Mouse (Mus musculus) midbrain, postnatal 0 days (tissue): ENCODE results near the gene Mtif3. TPM values are rescaled to one million over a fixed set of nuclear protein-coding genes. Genes with fewer than 3 reads are reported as not detected.

Source experiments
- ATAC-seq: fragments of 200-750 bp; cut with Nextera tagmentation; 2 replicates; pipeline ENCODE4 v1.8.0; 2017; ENCODE audit warnings: moderate number of reproducible peaks, mild to moderate bottlenecking, moderate TSS enrichment, moderate library complexity; ENCODE audit not compliant: low FRiP score
- DNase-seq: peaks from one replicate; pipeline ENCODE4 v3.0.0-alpha.2; 2015; ENCODE audit warnings: low spot score
- H3K27ac ChIP-seq: fragments of 300-500 bp; sonication (generic); 2 replicates; pipeline ENCODE4 v1.5.1; 2014; ENCODE audit warnings: low read depth, mild to moderate bottlenecking, low read length, mixed read lengths
- H3K27me3 ChIP-seq: fragments of 300-500 bp; sonication (generic); 2 replicates; pipeline ENCODE4 v1.6.1; 2014; ENCODE audit warnings: low read length, control low read depth, mixed read lengths; ENCODE audit not compliant: insufficient read depth
- H3K36me3 ChIP-seq: fragments of 300-500 bp; sonication (generic); 2 replicates; pipeline ENCODE4 v1.6.1; 2014; ENCODE audit warnings: low read length, control low read depth, mixed read lengths; ENCODE audit not compliant: insufficient read depth
- H3K4me1 ChIP-seq: fragments of 300-500 bp; sonication (generic); 2 replicates; pipeline ENCODE4 v1.6.1; 2014; ENCODE audit warnings: mild to moderate bottlenecking, control low read depth, antibody characterized with exemption, low read length, mixed read lengths; ENCODE audit not compliant: insufficient read depth
- H3K4me2 ChIP-seq: fragments of 300-500 bp; sonication (generic); 2 replicates; pipeline ENCODE4 v1.6.1; 2014; ENCODE audit warnings: low read depth, mild to moderate bottlenecking, low read length, mixed read lengths; ENCODE audit not compliant: poor library complexity, severe bottlenecking
- H3K4me3 ChIP-seq: fragments of 300-500 bp; sonication (generic); 2 replicates; pipeline ENCODE4 v1.5.1; 2014; ENCODE audit warnings: low read depth, mild to moderate bottlenecking, low read length, moderate library complexity
- H3K9ac ChIP-seq: fragments of 300-500 bp; sonication (generic); replicated peaks from 2 replicates; pipeline ENCODE4 v1.6.1; 2014; ENCODE audit warnings: mild to moderate bottlenecking, low read length, moderate library complexity, mixed read lengths; ENCODE audit not compliant: poor library complexity, severe bottlenecking
- H3K9me3 ChIP-seq: fragments of 300-500 bp; sonication (generic); 2 replicates; pipeline ENCODE4 v1.6.1; 2016; ENCODE audit warnings: low read length, control low read depth
- CTCF ChIP-seq: IDR thresholded peaks from 2 replicates; pipeline ENCODE4 v1.5.1; 2016; ENCODE audit warnings: antibody characterized with exemption, mild to moderate bottlenecking
- WGBS: fragments of 180-500 bp; shearing (Covaris S2); extraction: QIAGEN DNeasy Blood & Tissue Kit; methylation state at CpG from one replicate; pipeline ENCODE4 v1.1.7; 2014; 5-methylcytosine and 5-hydroxymethylcytosine counted together
- polyA plus RNA-seq: library from polyadenylated mRNA; unstranded; fragments of >200 nt; fragmentation: Nextera tagmentation; extraction: Ambion mirVana; gene quantifications from 2 replicates; pipeline ENCODE4 v1.2.1, GENCODE M21; 2015
- total RNA-seq: library from RNA; depleted of rRNA; stranded (reverse); fragments of >200 nt; gene quantifications from 2 replicates; pipeline ENCODE4 v1.2.3, GENCODE M21; 2014

Mtif3 gene
- total and polyA plus RNA-seq, 2 experiments from 2014 or later, result 17.1 to 25.8 TPM

DNA sequence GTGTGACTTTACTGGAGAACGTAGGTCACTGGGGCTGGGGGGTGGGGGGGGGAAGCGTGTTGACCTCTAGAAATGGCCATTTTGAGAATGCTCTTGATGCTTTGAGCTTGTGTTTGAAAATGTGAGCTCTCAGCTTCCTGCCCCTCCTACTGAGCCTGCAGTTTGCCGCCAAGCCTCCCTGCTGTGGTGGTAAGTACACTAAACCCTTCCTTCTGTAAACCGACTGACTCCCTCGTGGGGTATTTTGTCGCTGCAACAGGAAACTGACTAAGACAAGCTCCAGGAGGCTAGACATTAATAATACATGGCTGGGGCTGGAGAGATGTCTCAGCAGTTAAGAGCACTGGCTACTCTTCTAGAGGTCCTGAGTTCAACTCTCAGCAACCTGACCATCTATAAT, 46.8 kb downstream of the Mtif3 start:
- H3K9me3 ChIP-seq, result no peaks in the 10 kb centered on the region
- no peaks in the 10 kb centered on the region for H3K36me3 ChIP-seq
- no peak overlapping the region for H3K4me3 ChIP-seq
- H3K27ac ChIP-seq, result no peak overlapping the region
- DNase-seq, result no peak
- TF ChIP-seq CTCF, result no peak
- H3K4me2 ChIP-seq, result no peak overlapping the region
- no peak overlapping the region for H3K9ac ChIP-seq
- no peak for ATAC-seq
- no peaks in the 10 kb centered on the region for H3K4me1 ChIP-seq
- H3K27me3 ChIP-seq, result no peaks in the 10 kb centered on the region
- 28% methylated on average over 6 of the region's 6 CpGs for WGBS

DNA sequence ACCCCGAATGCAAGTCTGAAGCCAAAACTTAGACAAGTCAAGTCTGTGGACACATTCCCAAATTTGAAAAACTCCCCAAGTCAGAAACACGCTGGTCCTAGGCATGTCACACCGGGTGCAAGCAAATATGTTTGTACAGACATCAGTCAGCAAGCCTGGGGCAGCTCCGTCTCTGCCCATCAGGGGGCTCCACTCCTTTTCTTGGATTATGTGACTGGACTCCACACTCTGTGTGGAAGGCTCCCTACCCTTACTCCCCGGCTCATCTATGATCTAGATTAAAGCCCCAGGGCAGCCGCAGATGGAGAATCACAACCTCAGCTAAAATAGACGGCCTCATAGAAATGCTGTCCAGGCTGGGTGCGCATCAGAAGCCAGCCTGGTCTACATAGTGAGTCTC, 47.3 kb downstream of the Mtif3 start:
- H3K4me3 ChIP-seq, result no peak overlapping the region
- H3K9ac ChIP-seq, result no peak overlapping the region
- TF ChIP-seq CTCF, result no peak; the same call in 1 of the 2 replicates
- H3K27me3 ChIP-seq, result no peaks in the 10 kb centered on the region
- no peak overlapping the region for H3K4me2 ChIP-seq
- WGBS, result 71% methylated on average over 8 of the region's 8 CpGs
- no peak overlapping the region for H3K27ac ChIP-seq
- H3K4me1 ChIP-seq, result no peaks in the 10 kb centered on the region
- H3K9me3 ChIP-seq, result no peaks in the 10 kb centered on the region
- H3K36me3 ChIP-seq, result no peaks in the 10 kb centered on the region
- ATAC-seq, result no peak
- DNase-seq, result no peak

DNA sequence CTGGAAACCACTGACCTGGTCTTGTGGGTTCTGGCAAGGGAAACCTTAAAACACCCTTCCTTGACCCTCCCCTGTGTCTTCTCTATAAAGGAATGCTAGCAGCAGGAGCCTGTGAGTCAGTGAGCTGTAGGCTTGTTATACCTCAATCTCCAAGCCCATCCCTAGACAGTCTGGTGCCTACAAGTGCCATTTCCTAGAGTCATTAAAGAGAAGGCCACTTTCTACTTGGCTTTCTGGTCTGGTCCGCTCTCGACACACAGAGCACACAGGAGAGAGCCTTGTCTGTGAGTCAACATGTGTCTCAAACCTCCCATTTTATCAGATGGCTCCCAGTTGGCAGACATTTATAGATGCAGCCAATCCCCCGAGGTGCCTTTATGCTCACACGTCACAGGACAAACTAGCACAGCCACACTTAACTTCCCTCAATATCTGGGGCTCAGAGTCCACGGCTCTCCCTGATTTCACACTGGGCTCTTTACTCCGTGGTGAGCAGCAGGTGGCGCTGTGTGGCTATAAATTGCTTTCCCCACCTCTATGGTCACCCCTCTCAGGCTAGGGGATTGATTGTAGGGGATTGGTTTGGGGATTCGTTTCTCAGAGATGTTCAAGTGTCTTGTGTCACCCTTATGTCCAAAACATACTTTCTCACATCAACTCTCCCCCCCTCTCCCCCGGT, 49.4 kb downstream of the Mtif3 start:
- no peaks in the 10 kb centered on the region for H3K36me3 ChIP-seq
- H3K27ac ChIP-seq, result no peak overlapping the region
- ATAC-seq (peak; percentile 52; the same call in 1 of the 2 replicates), DNase-seq (peak; percentile 72)
- peak; percentile 86 for TF ChIP-seq CTCF
- no peaks in the 10 kb centered on the region for H3K9me3 ChIP-seq
- H3K9ac ChIP-seq, result no peak overlapping the region
- WGBS, result 28% methylated on average over 9 of the region's 9 CpGs
- no peaks in the 10 kb centered on the region for H3K4me1 ChIP-seq
- no peak overlapping the region for H3K4me3 ChIP-seq
- no peaks in the 10 kb centered on the region for H3K27me3 ChIP-seq
- no peak overlapping the region for H3K4me2 ChIP-seq

DNA sequence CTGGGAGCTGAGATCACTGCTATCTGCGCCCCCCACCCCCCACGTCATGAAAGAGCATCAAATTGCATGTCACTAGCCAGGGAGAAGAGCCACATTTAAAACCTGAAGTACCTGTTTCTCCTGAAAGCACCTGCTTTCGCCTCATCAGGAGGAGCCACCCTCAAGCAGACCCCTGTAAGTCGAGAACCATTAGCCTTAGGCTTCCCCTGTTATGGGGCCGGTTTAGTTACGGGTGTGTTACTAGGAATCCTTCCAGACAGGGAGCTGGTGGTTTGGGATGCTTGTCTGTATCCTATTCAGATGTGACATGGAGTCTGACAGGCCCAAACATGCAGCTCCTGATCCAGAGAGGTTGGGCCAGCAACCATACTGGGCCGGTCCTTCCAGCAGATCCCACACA, 50.2 kb downstream of the Mtif3 start:
- TF ChIP-seq CTCF, result no peak
- ATAC-seq (no peak), DNase-seq (no peak)
- Histone ChIP-seq H3K27ac (no peak overlapping the region), H3K4me2 (no peak overlapping the region), H3K27me3 (no peaks in the 10 kb centered on the region), H3K9me3 (no peaks in the 10 kb centered on the region), H3K9ac (no peak overlapping the region), H3K4me1 (no peaks in the 10 kb centered on the region), H3K36me3 (no peaks in the 10 kb centered on the region), H3K4me3 (no peak overlapping the region)
- 89% methylated on average over 7 of the region's 7 CpGs for WGBS

DNA sequence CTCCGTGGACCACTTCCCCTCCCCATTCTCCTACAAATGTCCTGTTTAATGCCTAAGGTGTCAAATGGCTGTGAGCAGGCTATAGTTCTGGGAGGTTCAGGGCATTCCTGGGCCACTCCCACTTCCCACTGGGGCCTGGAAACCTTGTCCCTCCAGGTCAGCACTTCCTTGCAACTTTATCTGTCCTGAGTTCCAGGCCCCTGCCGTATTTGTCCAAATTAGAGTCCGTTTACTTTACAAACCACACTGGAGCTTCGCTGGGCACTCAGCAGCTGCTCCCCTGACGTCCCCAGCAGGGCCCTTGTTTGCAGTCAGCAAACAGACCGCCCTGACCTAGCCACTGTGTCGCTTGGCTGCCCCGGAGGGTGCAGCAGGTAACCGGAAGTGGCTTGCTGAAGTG, 51.4 kb downstream of the Mtif3 start:
- no peaks in the 10 kb centered on the region for H3K4me1 ChIP-seq
- H3K9ac ChIP-seq, result no peak overlapping the region
- no peaks in the 10 kb centered on the region for H3K9me3 ChIP-seq
- H3K27ac ChIP-seq, result no peak overlapping the region
- no peak overlapping the region for H3K4me2 ChIP-seq
- DNase-seq, result no peak
- ATAC-seq, result no peak
- H3K4me3 ChIP-seq, result no peak overlapping the region
- H3K27me3 ChIP-seq, result no peaks in the 10 kb centered on the region
- no peaks in the 10 kb centered on the region for H3K36me3 ChIP-seq
- 27% methylated on average over 9 of the region's 9 CpGs for WGBS
- TF ChIP-seq CTCF, result no peak

DNA sequence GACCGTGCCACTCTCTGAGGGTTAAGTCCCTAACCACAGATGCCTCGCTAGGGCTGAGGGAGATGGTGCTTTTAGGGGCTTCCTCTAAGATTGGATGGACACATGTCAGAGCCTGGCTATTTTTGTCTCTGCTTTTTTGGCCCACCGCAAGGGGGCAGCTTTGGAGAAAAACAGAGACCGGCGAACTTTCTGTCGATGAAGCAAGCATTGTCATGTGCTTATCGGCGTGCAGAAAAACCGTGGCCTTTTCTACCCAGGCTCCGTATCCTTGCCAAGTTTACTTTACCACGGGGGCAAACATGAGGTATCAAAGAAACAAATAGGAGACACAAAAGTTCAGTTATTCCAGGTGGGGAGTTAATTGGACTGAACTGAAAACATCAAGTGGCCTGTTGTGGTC, 55.0 kb downstream of the Mtif3 start:
- no peak for ATAC-seq
- H3K9me3 ChIP-seq, result no peaks in the 10 kb centered on the region
- H3K9ac ChIP-seq, result no peak overlapping the region
- H3K36me3 ChIP-seq, result no peaks in the 10 kb centered on the region
- WGBS, result 57% methylated on average over 11 of the region's 11 CpGs
- no peak overlapping the region for H3K27ac ChIP-seq
- no peaks in the 10 kb centered on the region for H3K4me1 ChIP-seq
- H3K4me2 ChIP-seq, result no peak overlapping the region
- H3K27me3 ChIP-seq, result no peaks in the 10 kb centered on the region
- H3K4me3 ChIP-seq, result no peak overlapping the region
- peak; percentile 53 for TF ChIP-seq CTCF
- no peak for DNase-seq
